Mouse (Mus musculus): ENCODE measurements around the gene Tead1. TPM values are rescaled to one million over a fixed set of nuclear protein-coding genes. Genes with fewer than 3 reads are reported as not detected.

Gene Tead1
- polyA plus RNA-seq, 1 experiment, result 18.8 TPM

DNA sequence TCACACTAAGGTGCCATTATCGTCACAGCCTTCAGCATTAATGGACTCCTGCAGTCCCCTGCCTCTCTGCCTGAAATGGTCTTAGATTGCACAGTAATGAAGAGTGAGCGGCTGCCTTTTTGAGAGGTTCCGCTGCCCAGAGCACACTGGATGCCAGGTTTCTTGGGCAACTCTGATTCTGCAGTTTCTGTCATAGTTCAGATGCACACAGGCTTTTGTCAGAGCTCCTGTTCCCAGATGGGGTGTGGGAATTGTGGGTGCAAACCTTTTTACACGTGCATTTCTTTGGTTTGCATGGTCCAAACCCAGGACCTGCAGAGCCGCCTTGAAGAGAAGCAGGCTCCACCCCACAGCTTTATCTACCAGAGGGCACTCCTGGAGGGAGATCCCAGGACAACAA, 19.3 kb upstream of the Tead1 start:
- Histone ChIP-seq H3K27me3 (ENCODE audit: control insufficient read depth, insufficient read depth, insufficient read length) (no peaks in the 10 kb centered on the region), H3ac (ENCODE audit: control insufficient read depth, insufficient read length) (no peak overlapping the region), H3K79me2 (ENCODE audit: control insufficient read depth, insufficient read depth) (no peaks in the 10 kb centered on the region), H3K36me3 (ENCODE audit: control insufficient read depth, insufficient read depth) (no peaks in the 10 kb centered on the region), H3K4me3 (no peak overlapping the region), H3K4me2 (ENCODE audit: low read depth) (no peak overlapping the region)
- no peak for TF ChIP-seq POLR2A (IDR thresholded peaks at IDR 0.05; ENCODE audit: insufficient read length, low read depth)
- no peak for TF ChIP-seq CEBPB (IDR thresholded peaks at IDR 0.05; ENCODE audit: insufficient read depth, poor library complexity, severe bottlenecking)
- TF ChIP-seq POLR2AphosphoS2 (IDR thresholded peaks at IDR 0.05; ENCODE audit: insufficient read length, low read depth), result no peak
- TF ChIP-seq REST (IDR thresholded peaks at IDR 0.05; ENCODE audit: insufficient read depth, insufficient read length), result no peak
- TF ChIP-seq MAX (IDR thresholded peaks at IDR 0.05; ENCODE audit: low read depth), result no peak
- no peak for TF ChIP-seq USF1 (IDR thresholded peaks at IDR 0.05; ENCODE audit: low read depth)
- no peak for TF ChIP-seq MYOD1 (IDR thresholded peaks at IDR 0.05; ENCODE audit: control insufficient read depth in 1 of 3, insufficient read length in 2 of 3, low read depth in 2 of 3)
- TF ChIP-seq E2F4 (IDR thresholded peaks at IDR 0.05; ENCODE audit: insufficient read depth), result no peak
- TF ChIP-seq MYOG (IDR thresholded peaks at IDR 0.05; ENCODE audit: control insufficient read depth in 1 of 3, insufficient read depth in 1 of 3, insufficient read length in 2 of 3, low read depth in 2 of 3), result no peak
- TF ChIP-seq TCF3 (IDR thresholded peaks at IDR 0.05; ENCODE audit: insufficient read length, low read depth), result no peak
- no peak for TF ChIP-seq SRF (IDR thresholded peaks at IDR 0.05; ENCODE audit: control insufficient read depth, insufficient read length, low read depth)
- TF ChIP-seq TCF12 (IDR thresholded peaks at IDR 0.05; ENCODE audit: insufficient read depth, poor library complexity, severe bottlenecking), result no peak

DNA sequence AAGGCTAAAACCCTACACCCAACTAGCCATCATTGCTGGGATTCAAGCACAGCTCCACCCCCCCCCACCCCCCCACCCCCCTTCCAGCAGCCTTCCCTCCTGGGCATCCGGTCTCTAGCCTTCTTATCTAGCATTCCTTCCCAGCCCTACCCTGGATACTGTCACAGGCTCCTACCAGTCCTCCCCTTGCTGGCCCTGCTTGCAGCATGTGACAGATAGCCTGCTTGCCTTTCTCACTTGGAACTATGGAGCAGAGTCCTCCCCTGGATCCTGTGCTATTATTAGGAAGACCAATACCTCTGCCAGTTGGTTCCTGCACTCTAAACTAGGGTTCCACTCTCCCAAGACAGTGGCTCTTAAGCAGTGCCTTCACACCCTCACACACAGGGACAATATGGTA, 18.8 kb upstream of the Tead1 start:
- TF ChIP-seq POLR2AphosphoS2 (IDR thresholded peaks at IDR 0.05; ENCODE audit: insufficient read length, low read depth) (no peak), CEBPB (IDR thresholded peaks at IDR 0.05; ENCODE audit: insufficient read depth, poor library complexity, severe bottlenecking) (no peak), MAX (IDR thresholded peaks at IDR 0.05; ENCODE audit: low read depth) (no peak), TCF3 (IDR thresholded peaks at IDR 0.05; ENCODE audit: insufficient read length, low read depth) (no peak), POLR2A (IDR thresholded peaks at IDR 0.05; ENCODE audit: insufficient read length, low read depth) (no peak), E2F4 (IDR thresholded peaks at IDR 0.05; ENCODE audit: insufficient read depth) (no peak), REST (IDR thresholded peaks at IDR 0.05; ENCODE audit: insufficient read depth, insufficient read length) (no peak), SRF (IDR thresholded peaks at IDR 0.05; ENCODE audit: control insufficient read depth, insufficient read length, low read depth) (no peak), TCF12 (IDR thresholded peaks at IDR 0.05; ENCODE audit: insufficient read depth, poor library complexity, severe bottlenecking) (no peak), USF1 (IDR thresholded peaks at IDR 0.05; ENCODE audit: low read depth) (no peak), MYOD1 (IDR thresholded peaks at IDR 0.05; ENCODE audit: control insufficient read depth in 1 of 3, insufficient read length in 2 of 3, low read depth in 2 of 3) (no peak), MYOG (IDR thresholded peaks at IDR 0.05; ENCODE audit: control insufficient read depth in 1 of 3, insufficient read depth in 1 of 3, insufficient read length in 2 of 3, low read depth in 2 of 3) (no peak)
- Histone ChIP-seq H3ac (ENCODE audit: control insufficient read depth, insufficient read length) (no peak overlapping the region), H3K36me3 (ENCODE audit: control insufficient read depth, insufficient read depth) (no peaks in the 10 kb centered on the region), H3K79me2 (ENCODE audit: control insufficient read depth, insufficient read depth) (no peaks in the 10 kb centered on the region), H3K27me3 (ENCODE audit: control insufficient read depth, insufficient read depth, insufficient read length) (no peaks in the 10 kb centered on the region), H3K4me2 (ENCODE audit: low read depth) (no peak overlapping the region), H3K4me3 (no peak overlapping the region)

DNA sequence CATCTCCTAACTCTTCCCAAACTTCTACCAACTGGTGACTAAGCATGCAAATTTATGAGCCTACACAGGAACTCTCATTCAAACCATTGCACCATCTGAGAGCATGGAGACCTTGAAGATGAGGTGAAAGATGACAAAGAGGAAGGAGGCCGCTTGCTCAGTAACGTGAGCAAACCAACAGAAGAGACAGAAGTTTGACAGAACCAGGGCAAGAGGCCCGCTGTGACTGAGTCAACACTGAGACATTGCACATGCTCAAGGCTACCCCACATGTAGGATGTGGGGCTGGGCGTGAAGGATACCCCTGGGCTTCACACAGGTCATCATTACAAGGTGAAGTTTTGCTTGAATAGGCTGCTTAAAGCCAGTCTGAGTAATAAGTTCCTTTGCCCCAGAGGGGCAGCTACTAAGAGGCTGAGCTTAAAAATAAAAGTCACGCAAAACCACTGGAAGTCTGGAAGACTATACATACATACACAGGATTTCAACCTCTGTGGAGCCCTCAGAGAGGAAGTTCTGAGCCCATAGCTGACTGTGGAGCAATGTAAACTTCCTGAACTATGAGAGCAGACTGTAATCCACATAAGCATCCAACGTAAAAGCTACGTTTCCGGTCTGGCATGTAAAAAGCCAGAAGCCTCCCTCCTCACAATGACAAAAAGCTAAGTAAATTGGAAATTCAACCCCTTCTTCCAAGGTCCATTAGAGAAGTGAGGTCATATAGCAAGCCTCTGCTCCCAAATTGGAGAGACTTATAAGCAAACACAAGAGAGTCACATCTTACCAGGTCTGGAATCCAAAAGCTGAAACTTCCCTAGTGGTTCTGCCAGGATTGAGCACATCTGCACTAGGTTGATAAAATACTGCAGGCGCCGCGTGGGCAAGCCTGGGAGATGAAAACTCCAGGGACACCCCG, 16.5 kb upstream of the Tead1 start:
- Histone ChIP-seq H3ac (ENCODE audit: control insufficient read depth, insufficient read length) (no peak overlapping the region), H3K4me3 (peak overlapping the region; percentile 16)

GRCm38 (mm10) chr7:112663314-112663966, 15.7 kb upstream of the Tead1 start:
- H3K4me2 ChIP-seq (ENCODE audit: low read depth), result peak overlapping the region; percentile 89
- H3K4me3 ChIP-seq, result peak overlapping the region; percentile 16
- no peak for TF ChIP-seq POLR2AphosphoS2 (IDR thresholded peaks at IDR 0.05; ENCODE audit: insufficient read length, low read depth)
- TF ChIP-seq MYOG (IDR thresholded peaks at IDR 0.05; ENCODE audit: control insufficient read depth in 1 of 3, insufficient read depth in 1 of 3, insufficient read length in 2 of 3, low read depth in 2 of 3), result peak in 1 of 3 experiments; percentile 4
- TF ChIP-seq MYOD1 (IDR thresholded peaks at IDR 0.05; ENCODE audit: control insufficient read depth in 1 of 3, insufficient read length in 2 of 3, low read depth in 2 of 3), result peak in 1 of 3 experiments; percentile 28

More for the DNA sequence above, 16.5 kb upstream of the Tead1 start:
- Histone ChIP-seq H3K27me3 (ENCODE audit: control insufficient read depth, insufficient read depth, insufficient read length) (no peaks in the 10 kb centered on the region), H3K79me2 (ENCODE audit: control insufficient read depth, insufficient read depth) (no peaks in the 10 kb centered on the region), H3K4me2 (ENCODE audit: low read depth) (peak overlapping the region; percentile 89), H3K36me3 (ENCODE audit: control insufficient read depth, insufficient read depth) (no peaks in the 10 kb centered on the region)
- no peak for TF ChIP-seq SRF (IDR thresholded peaks at IDR 0.05; ENCODE audit: control insufficient read depth, insufficient read length, low read depth)
- no peak for TF ChIP-seq REST (IDR thresholded peaks at IDR 0.05; ENCODE audit: insufficient read depth, insufficient read length)
- TF ChIP-seq E2F4 (IDR thresholded peaks at IDR 0.05; ENCODE audit: insufficient read depth), result no peak
- TF ChIP-seq TCF12 (IDR thresholded peaks at IDR 0.05; ENCODE audit: insufficient read depth, poor library complexity, severe bottlenecking), result no peak
- no peak for TF ChIP-seq MYOD1 (IDR thresholded peaks at IDR 0.05; ENCODE audit: control insufficient read depth in 1 of 3, insufficient read length in 2 of 3, low read depth in 2 of 3)
- TF ChIP-seq TCF3 (IDR thresholded peaks at IDR 0.05; ENCODE audit: insufficient read length, low read depth), result no peak
- TF ChIP-seq MAX (IDR thresholded peaks at IDR 0.05; ENCODE audit: low read depth), result no peak
- TF ChIP-seq POLR2A (IDR thresholded peaks at IDR 0.05; ENCODE audit: insufficient read length, low read depth), result no peak
- TF ChIP-seq USF1 (IDR thresholded peaks at IDR 0.05; ENCODE audit: low read depth), result no peak
- no peak for TF ChIP-seq POLR2AphosphoS2 (IDR thresholded peaks at IDR 0.05; ENCODE audit: insufficient read length, low read depth)

More at GRCm38 (mm10) chr7:112663314-112663966, 15.7 kb upstream of the Tead1 start:
- H3K36me3 ChIP-seq (ENCODE audit: control insufficient read depth, insufficient read depth), result no peaks in the 10 kb centered on the region
- H3K79me2 ChIP-seq (ENCODE audit: control insufficient read depth, insufficient read depth), result no peaks in the 10 kb centered on the region
- H3ac ChIP-seq (ENCODE audit: control insufficient read depth, insufficient read length), result no peak overlapping the region
- H3K27me3 ChIP-seq (ENCODE audit: control insufficient read depth, insufficient read depth, insufficient read length), result no peaks in the 10 kb centered on the region

All from myocyte (in vitro differentiated cells).